In the genomic region with DNA sequence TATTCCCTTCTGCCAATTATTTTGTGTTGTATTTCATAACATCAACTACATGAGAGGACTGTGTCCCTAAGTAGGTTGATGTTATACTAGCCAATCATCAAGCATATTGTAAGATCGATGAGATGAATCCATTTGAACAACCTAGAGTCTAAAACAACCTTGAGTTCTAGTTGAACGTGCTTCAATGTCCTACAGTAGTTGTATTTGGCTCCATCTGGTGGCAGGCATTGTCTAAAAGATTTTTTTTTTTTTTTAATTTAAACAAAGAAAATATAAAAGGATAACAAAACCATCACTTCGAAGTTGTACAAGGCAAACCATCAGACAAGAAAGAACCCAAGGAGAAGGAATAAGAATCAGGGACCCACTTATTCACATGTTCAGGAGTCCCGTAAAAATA, we compare ENCODE assay signal across 11 mouse cellular contexts.
DNase-seq lines count a peak whose midpoint lies in the region; ATAC-seq lines count a peak whose summit lies in the region.
"Had no signal": no experiment of that assay in that cellular context is flagged by ENCODE, and none has a peak within 500 bp of the region (broad histone marks: within the 10 kb centered on the region; RNA-seq: fewer than 3 reads in every experiment).

No protein-coding gene starts in this region.

- no peak for ATAC-seq in embryonic facial prominence, embryonic 11.5 days (replicated peaks; ENCODE audit: insufficient number of reproducible peaks, low FRiP score, low TSS enrichment, low read depth)

- peak; percentile 18 for DNase-seq in embryonic facial prominence, embryonic 11.5 days (ENCODE audit: low spot score)
- DNase-seq in embryonic facial prominence, embryonic 10.5 days (ENCODE audit: low spot score): no peak
- DNase-seq in left cerebral cortex, adult 18-20 months (ENCODE audit: low spot score in 2 of 2): peak; percentile 4 to 31
- no peak for DNase-seq in left cerebral cortex, postnatal 4 days
- peak; percentile 58 for DNase-seq in 416B (ENCODE audit: low read depth)
- DNase-seq in ZHBTc4 (ENCODE audit: low read depth, low spot score): peak; percentile 7
- no peak for DNase-seq in thymus, postnatal 10 days (ENCODE audit: low spot score in 2 of 2)
- DNase-seq in thymus, postnatal 4 days: no peak
- DNase-seq: gastrocnemius, postnatal 36 days had no signal

- H3K36me3 ChIP-seq in embryonic facial prominence, embryonic 11.5 days (replicated peaks; ENCODE audit: control insufficient read depth, insufficient read depth, low read depth, low read length): no peaks in the 10 kb centered on the region
- H3K36me3 ChIP-seq in embryonic facial prominence, embryonic 10.5 days (replicated peaks): no peaks in the 10 kb centered on the region
- H3K36me3 ChIP-seq: embryonic facial prominence, embryonic 13.5 days; stomach, embryonic 15.5 days had no signal

- no peaks in the 10 kb centered on the region for H3K9me3 ChIP-seq in embryonic facial prominence, embryonic 11.5 days (replicated peaks; ENCODE audit: control insufficient read depth, low read length)
- no peaks in the 10 kb centered on the region for H3K9me3 ChIP-seq in embryonic facial prominence, embryonic 10.5 days
- H3K9me3 ChIP-seq: embryonic facial prominence, embryonic 13.5 days; stomach, embryonic 15.5 days had no signal

- no peak overlapping the region for H3K4me2 ChIP-seq in embryonic facial prominence, embryonic 11.5 days (ENCODE audit: low read depth, low read length)
- H3K4me2 ChIP-seq: embryonic facial prominence, embryonic 13.5 days; stomach, embryonic 15.5 days had no signal

- no peak overlapping the region for H3K27ac ChIP-seq in embryonic facial prominence, embryonic 11.5 days (replicated peaks; ENCODE audit: low read depth, low read length)
- H3K27ac ChIP-seq in embryonic facial prominence, embryonic 10.5 days (replicated peaks): no peak overlapping the region
- H3K27ac ChIP-seq: embryonic facial prominence, embryonic 13.5 days; stomach, embryonic 15.5 days had no signal

- intact Hi-C loops in left cerebral cortex, postnatal 4 days (cut with DNase I): loop anchor here (5.0 kb wide), 1 partner anchor 115 kb away; a partner anchor contains a TSS

- no peaks in the 10 kb centered on the region for H3K4me1 ChIP-seq in embryonic facial prominence, embryonic 11.5 days (ENCODE audit: control insufficient read depth, insufficient read depth, low read length)
- H3K4me1 ChIP-seq in embryonic facial prominence, embryonic 10.5 days: no peaks in the 10 kb centered on the region
- H3K4me1 ChIP-seq: embryonic facial prominence, embryonic 13.5 days; stomach, embryonic 15.5 days had no signal

- no peaks in the 10 kb centered on the region for H3K27me3 ChIP-seq in embryonic facial prominence, embryonic 11.5 days (ENCODE audit: control insufficient read depth, insufficient read depth, low read length)
- no peaks in the 10 kb centered on the region for H3K27me3 ChIP-seq in embryonic facial prominence, embryonic 10.5 days (replicated peaks; ENCODE audit: low read depth, poor library complexity, severe bottlenecking)
- H3K27me3 ChIP-seq: embryonic facial prominence, embryonic 13.5 days; stomach, embryonic 15.5 days had no signal

- 67% methylated on average over 4 of the region's 4 CpGs for WGBS in embryonic facial prominence, embryonic 11.5 days
- 65% methylated on average over 4 of the region's 4 CpGs for WGBS in embryonic facial prominence, embryonic 10.5 days

- no peak overlapping the region for H3K4me3 ChIP-seq in embryonic facial prominence, embryonic 11.5 days (ENCODE audit: low read depth, low read length)
- H3K4me3 ChIP-seq in embryonic facial prominence, embryonic 10.5 days: no peak overlapping the region
- H3K4me3 ChIP-seq: embryonic facial prominence, embryonic 13.5 days; stomach, embryonic 15.5 days had no signal

- no peak overlapping the region for H3K9ac ChIP-seq in embryonic facial prominence, embryonic 11.5 days (replicated peaks; ENCODE audit: low read length)
- H3K9ac ChIP-seq: embryonic facial prominence, embryonic 13.5 days; stomach, embryonic 15.5 days had no signal

Comparison
In these comparisons a context has a peak if more than half of its experiments do, and no peak if none do; other contexts are left out.
1. DNase-seq: peak in embryonic facial prominence, embryonic 11.5 days (single experiment), left cerebral cortex, adult 18-20 months (2 of 2), 416B (single experiment) and ZHBTc4 (single experiment); none in embryonic facial prominence, embryonic 10.5 days (single experiment), left cerebral cortex, postnatal 4 days (single experiment), thymus, postnatal 10 days (0 of 2) and thymus, postnatal 4 days (single experiment).